Mouse (Mus musculus): Measurements from ENCODE around the gene Atg10.

DNA sequence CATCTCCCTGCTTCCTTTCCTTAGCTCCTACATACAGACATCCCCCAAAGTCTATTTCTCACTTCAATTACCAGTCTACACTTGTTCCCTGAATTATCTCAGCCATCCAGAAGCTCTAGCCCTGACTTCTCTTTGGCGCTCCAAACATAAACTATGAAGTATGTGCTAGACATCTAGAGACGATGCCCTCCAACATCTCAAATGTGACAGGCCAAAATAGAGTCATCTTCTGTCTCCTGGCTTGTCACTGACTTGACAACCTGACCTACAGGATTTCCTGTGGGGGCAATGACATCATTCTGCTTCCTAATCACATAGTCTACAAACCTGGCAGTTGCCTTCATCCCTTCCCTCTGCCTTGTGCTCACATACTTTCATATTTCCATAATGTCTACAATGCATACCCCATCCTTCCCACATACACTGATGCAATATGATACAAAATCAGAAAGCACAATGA lies 132.0 kb downstream of the Atg10 start:
- TF ChIP-seq ZNF384 (IDR thresholded peaks at IDR 0.05; ENCODE audit: low read depth, low read length) (no peak), HCFC1 (IDR thresholded peaks at IDR 0.05; ENCODE audit: borderline replicate concordance, insufficient read depth, low read length) (no peak), MAFK (IDR thresholded peaks at IDR 0.05; ENCODE audit: insufficient read depth, low read depth, low read length) (no peak), CHD2 (IDR thresholded peaks at IDR 0.05; ENCODE audit: low read depth, low read length) (no peak), ZC3H11A (IDR thresholded peaks at IDR 0.05; ENCODE audit: borderline replicate concordance, low read depth, low read length) (no peak)

Measured in ES-E14 (cell line).